Mouse (Mus musculus) heart, postnatal 0 days (tissue): ENCODE results near the gene Bcat1. TPM values are rescaled to one million over a fixed set of nuclear protein-coding genes. Genes with fewer than 3 reads are reported as not detected.

ENCODE experiments used
- ATAC-seq: fragments of 200-750 bp; cut with Nextera tagmentation; 2 replicates; pipeline ENCODE4 v1.8.0; 2017; ENCODE audit warnings: low read depth, moderate number of reproducible peaks, moderate library complexity; ENCODE audit not compliant: insufficient read depth
- DNase-seq: peaks from one replicate; pipeline ENCODE4 v3.0.0-alpha.2; 2016; ENCODE audit warnings: low spot score
- H3K27ac ChIP-seq: fragments of 300-500 bp; sonication (generic); 2 replicates; pipeline ENCODE4 v1.5.1; 2014; ENCODE audit warnings: low read depth, mild to moderate bottlenecking
- H3K27me3 ChIP-seq: fragments of 300-500 bp; sonication (generic); 2 replicates; pipeline ENCODE4 v1.6.1; 2014; ENCODE audit warnings: low read length, mixed read lengths; ENCODE audit not compliant: control insufficient read depth, insufficient read depth
- H3K36me3 ChIP-seq: fragments of 300-500 bp; sonication (generic); replicated peaks from 2 replicates; pipeline ENCODE4 v1.6.1; 2014; ENCODE audit warnings: low read length, mixed read lengths; ENCODE audit not compliant: control insufficient read depth, insufficient read depth
- H3K4me1 ChIP-seq: fragments of 300-500 bp; sonication (generic); 2 replicates; pipeline ENCODE4 v1.6.1; 2014; ENCODE audit warnings: antibody characterized with exemption; ENCODE audit not compliant: control insufficient read depth, insufficient read depth
- H3K4me2 ChIP-seq: fragments of 300-500 bp; sonication (generic); 2 replicates; pipeline ENCODE4 v1.6.1; 2014; ENCODE audit warnings: low read depth, mild to moderate bottlenecking, low read length, moderate library complexity
- H3K4me3 ChIP-seq: fragments of 300-500 bp; sonication (generic); 2 replicates; pipeline ENCODE4 v1.5.1; 2014; ENCODE audit warnings: low read depth, low read length
- H3K9ac ChIP-seq: fragments of 300-500 bp; sonication (generic); replicated peaks from 2 replicates; pipeline ENCODE4 v1.6.1; 2014; ENCODE audit warnings: low read depth, low read length, mixed read lengths
- H3K9me3 ChIP-seq: fragments of 300-500 bp; sonication (generic); replicated peaks from 2 replicates; pipeline ENCODE4 v1.6.1; 2016; ENCODE audit warnings: low read length; ENCODE audit not compliant: control insufficient read depth
- CTCF ChIP-seq: IDR thresholded peaks from 2 replicates; pipeline ENCODE4 v1.5.1; 2016; ENCODE audit warnings: antibody characterized with exemption, control low read depth, low read depth
- EP300 ChIP-seq: IDR thresholded peaks from 2 replicates; pipeline ENCODE4 v1.6.1; 2016; ENCODE audit warnings: antibody characterized with exemption, low read depth
- WGBS: fragments of 180-500 bp; shearing (Covaris S2); extraction: QIAGEN DNeasy Blood & Tissue Kit; methylation state at CpG from one replicate; pipeline ENCODE4 v1.1.7; 2014; 5-methylcytosine and 5-hydroxymethylcytosine counted together
- polyA plus RNA-seq: library from polyadenylated mRNA; unstranded; fragments of >200 nt; fragmentation: Nextera tagmentation; extraction: Ambion mirVana; gene quantifications from 2 replicates; pipeline ENCODE4 v1.2.1, GENCODE M21; 2015
- total RNA-seq: library from RNA; depleted of rRNA; stranded (reverse); fragments of >200 nt; gene quantifications from 2 replicates; pipeline ENCODE4 v1.2.3, GENCODE M21; 2014; ENCODE audit warnings: low replicate concordance

Gene Bcat1
- total and polyA plus RNA-seq, 2 experiments from 2014 or later, result 0.94 to 2.6 TPM

- H3K4me2 ChIP-seq, result no peak overlapping the region
- 88% methylated on average over 8 of the region's 8 CpGs for whole genome bisulfite sequencing
- H3K4me1 ChIP-seq, result no peaks in the 10 kb centered on the region
- no peak overlapping the region for H3K9ac ChIP-seq
- H3K27ac ChIP-seq, result no peak overlapping the region
- ATAC-seq (no peak), DNase-seq (no peak)
- no peaks in the 10 kb centered on the region for H3K36me3 ChIP-seq
- TF ChIP-seq CTCF, result no peak
- no peak for TF ChIP-seq EP300
- no peak overlapping the region for H3K4me3 ChIP-seq
- no peaks in the 10 kb centered on the region for H3K27me3 ChIP-seq
- H3K9me3 ChIP-seq, result no peaks in the 10 kb centered on the region
Measured at GRCm38 (mm10) chr6:145011141-145011540, 64.8 kb downstream of the Bcat1 start.

DNA sequence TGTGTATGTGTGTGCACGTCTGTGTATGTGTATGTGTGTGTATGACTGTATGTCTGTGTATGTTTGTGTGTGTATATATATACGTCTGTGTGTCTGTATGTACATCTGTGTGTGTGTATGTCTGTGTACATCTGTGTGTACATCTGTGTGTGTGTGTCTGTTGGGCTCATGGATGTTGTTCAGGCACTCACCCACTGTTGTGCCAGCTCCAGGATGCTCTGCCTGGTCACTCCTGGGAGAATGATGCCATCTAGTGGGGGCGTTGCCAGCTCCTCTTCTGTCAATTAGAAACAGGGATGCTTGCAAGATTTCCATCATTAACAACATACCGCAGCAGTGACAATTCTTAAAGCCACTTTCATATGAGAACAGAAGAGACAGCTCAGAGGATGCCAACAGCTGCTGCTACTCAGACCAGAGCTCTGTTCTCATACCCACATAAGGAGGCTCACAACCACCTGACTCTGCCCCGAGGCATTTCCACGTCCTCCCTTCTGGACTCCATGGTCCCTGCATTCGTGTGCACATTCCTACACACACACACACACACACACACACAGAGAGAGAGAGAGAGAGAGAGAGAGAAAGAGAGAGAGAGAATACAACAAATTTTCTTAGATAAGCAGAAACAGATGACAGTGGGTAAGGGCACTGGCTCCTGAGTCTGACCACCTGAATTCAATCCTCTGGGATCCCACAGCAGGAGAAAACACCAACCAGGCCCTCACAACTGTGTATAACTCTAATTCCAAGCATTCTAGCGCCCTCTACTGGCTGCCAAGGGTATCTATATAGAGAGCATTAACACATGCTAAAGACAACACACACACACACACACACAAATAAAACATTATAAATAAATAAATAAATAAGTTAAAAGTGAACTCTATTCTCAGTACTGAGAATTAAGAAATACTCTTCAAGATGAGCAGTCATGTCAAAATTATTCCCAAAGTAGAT, 65.8 kb downstream of the Bcat1 start:
- DNase-seq (no peak), ATAC-seq (no peak)
- Histone ChIP-seq H3K27ac (no peak overlapping the region), H3K9ac (no peak overlapping the region), H3K4me3 (no peak overlapping the region), H3K27me3 (no peaks in the 10 kb centered on the region), H3K4me2 (no peak overlapping the region), H3K36me3 (no peaks in the 10 kb centered on the region), H3K9me3 (no peaks in the 10 kb centered on the region), H3K4me1 (no peaks in the 10 kb centered on the region)
- WGBS, result 70% methylated on average over 8 of the region's 8 CpGs
- TF ChIP-seq CTCF (peak; percentile 48), EP300 (no peak)

GRCm38 (mm10) chr6:145003459-145003858, 72.5 kb downstream of the Bcat1 start:
- no peak overlapping the region for H3K4me2 ChIP-seq
- ATAC-seq (no peak), DNase-seq (no peak)
- no peaks in the 10 kb centered on the region for H3K27me3 ChIP-seq
- H3K9me3 ChIP-seq, result no peaks in the 10 kb centered on the region
- no peaks in the 10 kb centered on the region for H3K4me1 ChIP-seq
- TF ChIP-seq EP300 (no peak), CTCF (no peak)
- H3K4me3 ChIP-seq, result no peak overlapping the region
- H3K27ac ChIP-seq, result no peak overlapping the region
- H3K9ac ChIP-seq, result no peak overlapping the region
- H3K36me3 ChIP-seq, result no peaks in the 10 kb centered on the region

DNA sequence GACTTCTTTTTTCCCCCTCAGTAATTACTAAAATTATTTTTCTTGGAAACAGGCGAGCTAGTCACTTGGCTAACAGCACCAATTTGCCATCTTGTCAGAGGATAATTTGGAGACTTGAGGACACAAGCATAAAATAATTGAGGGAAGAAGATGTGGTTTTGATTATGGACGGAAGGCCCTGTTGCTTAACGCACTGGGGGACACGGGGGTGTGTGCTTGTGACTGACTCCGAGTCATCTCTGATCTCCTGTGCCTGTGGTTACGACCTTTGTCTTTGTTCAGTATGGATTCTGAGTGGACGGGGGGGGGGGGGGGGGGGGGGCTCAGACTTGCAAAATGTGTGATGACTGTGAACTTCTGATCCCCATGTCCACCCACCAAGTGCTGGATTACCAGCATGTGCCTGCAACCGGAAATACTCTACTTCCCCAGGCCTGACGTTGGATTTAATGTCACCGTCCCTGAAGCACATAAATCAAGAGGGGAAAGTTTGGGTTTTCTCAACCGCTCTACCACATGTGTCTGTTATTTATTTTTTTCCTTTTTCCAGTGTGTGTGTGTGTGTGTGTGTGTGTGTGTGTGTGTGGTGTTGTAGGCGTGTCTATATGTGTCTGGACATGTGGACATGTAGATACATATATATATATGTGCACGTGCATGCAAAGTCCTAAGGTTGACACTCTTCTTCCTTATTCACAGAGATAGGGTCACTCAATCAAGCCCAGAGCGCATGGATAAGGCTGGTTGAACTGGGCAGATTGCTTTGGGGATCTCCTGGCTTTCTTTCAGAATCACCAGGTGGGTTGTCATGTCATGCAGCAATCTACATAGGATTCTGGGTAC, 73.7 kb downstream of the Bcat1 start:
- H3K9ac ChIP-seq, result no peak overlapping the region
- DNase-seq (no peak), ATAC-seq (no peak)
- no peaks in the 10 kb centered on the region for H3K27me3 ChIP-seq
- no peaks in the 10 kb centered on the region for H3K9me3 ChIP-seq
- TF ChIP-seq EP300 (no peak), CTCF (no peak)
- no peak overlapping the region for H3K27ac ChIP-seq
- no peaks in the 10 kb centered on the region for H3K36me3 ChIP-seq
- WGBS, result 81% methylated on average over 14 of the region's 14 CpGs
- no peak overlapping the region for H3K4me3 ChIP-seq
- no peak overlapping the region for H3K4me2 ChIP-seq
- no peaks in the 10 kb centered on the region for H3K4me1 ChIP-seq

DNA sequence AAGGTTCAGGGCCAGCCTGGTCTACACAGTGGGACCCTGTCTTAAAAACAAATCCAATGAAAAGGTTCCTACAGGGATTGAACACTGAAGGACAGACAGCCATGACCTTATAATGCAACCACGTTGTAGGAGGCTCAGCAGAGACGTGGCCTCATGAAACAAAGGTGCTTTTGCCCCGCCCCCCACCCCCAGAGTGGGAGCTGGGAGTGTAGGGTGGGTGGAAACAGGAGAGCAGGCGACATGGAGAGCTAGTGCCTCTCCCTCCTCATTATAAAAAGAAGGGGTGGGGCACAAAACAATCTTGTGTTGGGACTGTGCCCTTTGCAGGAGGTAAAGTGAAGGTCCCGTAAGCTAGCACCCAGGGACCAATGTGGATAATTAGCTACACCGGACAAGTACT, 74.5 kb downstream of the Bcat1 start:
- DNase-seq, result no peak
- Histone ChIP-seq H3K4me2 (no peak overlapping the region), H3K4me3 (no peak overlapping the region), H3K27ac (no peak overlapping the region), H3K36me3 (no peaks in the 10 kb centered on the region), H3K27me3 (no peaks in the 10 kb centered on the region), H3K9me3 (no peaks in the 10 kb centered on the region), H3K9ac (no peak overlapping the region), H3K4me1 (no peaks in the 10 kb centered on the region)
- ATAC-seq, result no peak
- no peak for TF ChIP-seq CTCF
- no peak for TF ChIP-seq EP300
- 65% methylated on average over 6 of the region's 6 CpGs for WGBS
